Mouse (Mus musculus) kidney, adult 10 weeks (tissue): ENCODE measurements around the gene Vmn2r69. TPM values are rescaled to one million over a fixed set of nuclear protein-coding genes. Genes with fewer than 3 reads are reported as not detected.

Experiments
- polyA plus RNA-seq: library from polyadenylated mRNA; stranded (reverse); fragments of 350-450 nt; fragmentation: Illumina TruSeq; extraction: RNeasy Lipid Tissue Mini Kit (QIAGEN cat#74804); gene quantifications from one replicate; pipeline ENCODE4 v1.2.3, GENCODE M21; 2014; ENCODE audit warnings: low read depth, low replicate concordance

Vmn2r69 gene
- polyA plus RNA-seq = not detected

GRCm38 (mm10) chr7:85415820-85416219, at the start of gene Vmn2r69:
Vmn2r69 (minus strand) TSS chr7:85415920.

Other genes with a start within 250 kb of the Vmn2r69 start
- not detected for gene Vmn2r68, start 178.1 kb downstream of the Vmn2r69 start, polyA plus RNA-seq
- not detected for gene Vmn2r71, start 147.2 kb upstream of the Vmn2r69 start, polyA plus RNA-seq
- not detected for gene Vmn2r70, start 153.3 kb upstream of the Vmn2r69 start, polyA plus RNA-seq